Mouse (Mus musculus): ENCODE data around the gene Grhl3. TPM values are rescaled to one million over a fixed set of nuclear protein-coding genes. Genes with fewer than 3 reads are reported as not detected.
"Not testable (repeated sequence)": the region's sequence is repeated elsewhere in the genome, so short reads cannot be mapped to it uniquely, and the experiment has no call there.

Gene Grhl3
- polyA plus RNA-seq (2015; fragmentation: Nextera tagmentation; extraction: Ambion mirVana) = 3.8 and 4.7 TPM in 2 replicates

- ATAC-seq (ENCODE audit: low read depth) = peak; percentile 35; the same call in 1 of the 2 replicates
- H3K9ac ChIP-seq (ENCODE audit: low read length) = peak within 1 kb of the TSS; percentile 54
- H3K4me1 ChIP-seq (replicated peaks; ENCODE audit: control insufficient read depth, insufficient read depth, low read length) = peaks cover 19% of the 10 kb centered on the region
- no peaks in the 10 kb centered on the region for H3K36me3 ChIP-seq (ENCODE audit: control insufficient read depth, insufficient read depth, low read length)
- H3K4me2 ChIP-seq (ENCODE audit: low read depth, low read length) = peak within 1 kb of the TSS; percentile 59
- WGBS = 1% methylated on average over 31 of the region's 31 CpGs
- H3K9me3 ChIP-seq (ENCODE audit: control insufficient read depth, low read length) = no peaks in the 10 kb centered on the region
- peak within 1 kb of the TSS; percentile 47 for H3K27ac ChIP-seq (ENCODE audit: low read length)
- peaks cover 39% of the 10 kb centered on the region for H3K27me3 ChIP-seq (ENCODE audit: control insufficient read depth, insufficient read depth, low read depth, low read length)
- peak within 1 kb of the TSS; percentile 45 for H3K4me3 ChIP-seq (ENCODE audit: low read length)
Observed at GRCm38 (mm10) chr4:135573251-135573808, at the start of gene Grhl3. Gene Grhl3 (minus strand): TSS chr4:135573630.

GRCm38 (mm10) chr4:135622290-135622689, 48.9 kb upstream of the Grhl3 start:
- Histone ChIP-seq H3K27ac (ENCODE audit: low read length) (no peak overlapping the region), H3K4me1 (replicated peaks; ENCODE audit: control insufficient read depth, insufficient read depth, low read length) (no peaks in the 10 kb centered on the region; the same call in 1 of the 2 replicates), H3K27me3 (ENCODE audit: control insufficient read depth, insufficient read depth, low read depth, low read length) (no peaks in the 10 kb centered on the region), H3K36me3 (ENCODE audit: control insufficient read depth, insufficient read depth, low read length) (no peaks in the 10 kb centered on the region), H3K9ac (ENCODE audit: low read length) (no peak overlapping the region), H3K4me3 (ENCODE audit: low read length) (no peak overlapping the region), H3K4me2 (ENCODE audit: low read depth, low read length) (no peak overlapping the region), H3K9me3 (ENCODE audit: control insufficient read depth, low read length) (no peaks in the 10 kb centered on the region)
- WGBS = 87% methylated on average over 10 of the region's 10 CpGs
- no peak for ATAC-seq (ENCODE audit: low read depth)

- Histone ChIP-seq H3K36me3 (ENCODE audit: control insufficient read depth, insufficient read depth, low read length) (no peaks in the 10 kb centered on the region), H3K9ac (ENCODE audit: low read length) (no peak overlapping the region), H3K4me1 (replicated peaks; ENCODE audit: control insufficient read depth, insufficient read depth, low read length) (no peaks in the 10 kb centered on the region; the same call in 1 of the 2 replicates), H3K27ac (ENCODE audit: low read length) (no peak overlapping the region), H3K9me3 (ENCODE audit: control insufficient read depth, low read length) (no peaks in the 10 kb centered on the region), H3K27me3 (ENCODE audit: control insufficient read depth, insufficient read depth, low read depth, low read length) (no peaks in the 10 kb centered on the region), H3K4me2 (ENCODE audit: low read depth, low read length) (no peak overlapping the region), H3K4me3 (ENCODE audit: low read length) (no peak overlapping the region)
- WGBS = 89% methylated on average over 3 of the region's 3 CpGs
- ATAC-seq (ENCODE audit: low read depth) = no peak
Observed at GRCm38 (mm10) chr4:135620461-135620860, 47.0 kb upstream of the Grhl3 start.

GRCm38 (mm10) chr4:135617783-135618470, 44.5 kb upstream of the Grhl3 start:
- no peaks in the 10 kb centered on the region for H3K27me3 ChIP-seq (ENCODE audit: control insufficient read depth, insufficient read depth, low read depth, low read length)
- H3K4me1 ChIP-seq (replicated peaks; ENCODE audit: control insufficient read depth, insufficient read depth, low read length) = no peaks in the 10 kb centered on the region; the same call in 1 of the 2 replicates
- H3K4me2 ChIP-seq (ENCODE audit: low read depth, low read length) = no peak overlapping the region
- H3K9ac ChIP-seq (ENCODE audit: low read length) = no peak overlapping the region
- no peak for ATAC-seq (ENCODE audit: low read depth)
- H3K27ac ChIP-seq (ENCODE audit: low read length) = no peak overlapping the region
- no peak overlapping the region for H3K4me3 ChIP-seq (ENCODE audit: low read length)
- WGBS = 10% methylated on average over 16 of the region's 16 CpGs
- H3K9me3 ChIP-seq (ENCODE audit: control insufficient read depth, low read length) = no peaks in the 10 kb centered on the region
- H3K36me3 ChIP-seq (ENCODE audit: control insufficient read depth, insufficient read depth, low read length) = no peaks in the 10 kb centered on the region

- WGBS = 33% methylated on average over 4 of the region's 4 CpGs
- no peak; the same call in 1 of the 2 replicates for ATAC-seq (ENCODE audit: low read depth)
- no peaks in the 10 kb centered on the region; the same call in 1 of the 2 replicates for H3K4me1 ChIP-seq (replicated peaks; ENCODE audit: control insufficient read depth, insufficient read depth, low read length)
Observed at GRCm38 (mm10) chr4:135617038-135617437, 43.6 kb upstream of the Grhl3 start.

GRCm38 (mm10) chr4:135615307-135615706, 41.9 kb upstream of the Grhl3 start:
- not testable (repeated sequence) for H3K4me2 ChIP-seq (ENCODE audit: low read depth, low read length); H3K4me3 ChIP-seq (ENCODE audit: low read length); H3K27me3 ChIP-seq (ENCODE audit: control insufficient read depth, insufficient read depth, low read depth, low read length); H3K4me1 ChIP-seq (replicated peaks; ENCODE audit: control insufficient read depth, insufficient read depth, low read length); ATAC-seq (ENCODE audit: low read depth); H3K27ac ChIP-seq (ENCODE audit: low read length); H3K36me3 ChIP-seq (ENCODE audit: control insufficient read depth, insufficient read depth, low read length); H3K9ac ChIP-seq (ENCODE audit: low read length)
- H3K9me3 ChIP-seq (ENCODE audit: control insufficient read depth, low read length) = peaks cover 14% of the 10 kb centered on the region
- 71% methylated on average over 5 of the region's 5 CpGs for WGBS

More at GRCm38 (mm10) chr4:135617038-135617437, 43.6 kb upstream of the Grhl3 start:
- Histone ChIP-seq H3K27ac (ENCODE audit: low read length) (no peak overlapping the region), H3K4me2 (ENCODE audit: low read depth, low read length) (no peak overlapping the region), H3K4me3 (ENCODE audit: low read length) (no peak overlapping the region), H3K9me3 (ENCODE audit: control insufficient read depth, low read length) (no peaks in the 10 kb centered on the region), H3K27me3 (ENCODE audit: control insufficient read depth, insufficient read depth, low read depth, low read length) (no peaks in the 10 kb centered on the region), H3K9ac (ENCODE audit: low read length) (no peak overlapping the region), H3K36me3 (ENCODE audit: control insufficient read depth, insufficient read depth, low read length) (no peaks in the 10 kb centered on the region)

GRCm38 (mm10) chr4:135609986-135610385, 36.6 kb upstream of the Grhl3 start:
- ATAC-seq (ENCODE audit: low read depth) = no peak
- H3K27me3 ChIP-seq (ENCODE audit: control insufficient read depth, insufficient read depth, low read depth, low read length) = no peaks in the 10 kb centered on the region
- no peak overlapping the region for H3K4me3 ChIP-seq (ENCODE audit: low read length)
- no peaks in the 10 kb centered on the region for H3K36me3 ChIP-seq (ENCODE audit: control insufficient read depth, insufficient read depth, low read length)
- WGBS = 72% methylated on average over 2 of the region's 2 CpGs
- H3K4me2 ChIP-seq (ENCODE audit: low read depth, low read length) = no peak overlapping the region
- H3K4me1 ChIP-seq (replicated peaks; ENCODE audit: control insufficient read depth, insufficient read depth, low read length) = no peaks in the 10 kb centered on the region
- peaks cover 14% of the 10 kb centered on the region for H3K9me3 ChIP-seq (ENCODE audit: control insufficient read depth, low read length)
- H3K27ac ChIP-seq (ENCODE audit: low read length) = no peak overlapping the region
- no peak overlapping the region for H3K9ac ChIP-seq (ENCODE audit: low read length)

GRCm38 (mm10) chr4:135607979-135608885, 34.8 kb upstream of the Grhl3 start:
- Histone ChIP-seq H3K4me3 (ENCODE audit: low read length) (no peak overlapping the region), H3K27me3 (ENCODE audit: control insufficient read depth, insufficient read depth, low read depth, low read length) (no peaks in the 10 kb centered on the region), H3K9me3 (ENCODE audit: control insufficient read depth, low read length) (peaks cover 14% of the 10 kb centered on the region), H3K36me3 (ENCODE audit: control insufficient read depth, insufficient read depth, low read length) (no peaks in the 10 kb centered on the region), H3K4me2 (ENCODE audit: low read depth, low read length) (no peak overlapping the region), H3K4me1 (replicated peaks; ENCODE audit: control insufficient read depth, insufficient read depth, low read length) (no peaks in the 10 kb centered on the region), H3K9ac (ENCODE audit: low read length) (no peak overlapping the region), H3K27ac (ENCODE audit: low read length) (no peak overlapping the region)
- ATAC-seq (ENCODE audit: low read depth) = no peak
- WGBS = 56% methylated on average over 18 of the region's 18 CpGs

GRCm38 (mm10) chr4:135606271-135606670, 32.8 kb upstream of the Grhl3 start:
- H3K36me3 ChIP-seq (ENCODE audit: control insufficient read depth, insufficient read depth, low read length) = no peaks in the 10 kb centered on the region
- H3K9ac ChIP-seq (ENCODE audit: low read length) = no peak overlapping the region
- H3K27me3 ChIP-seq (ENCODE audit: control insufficient read depth, insufficient read depth, low read depth, low read length) = no peaks in the 10 kb centered on the region
- peaks cover 9% of the 10 kb centered on the region for H3K9me3 ChIP-seq (ENCODE audit: control insufficient read depth, low read length)
- no peak overlapping the region for H3K4me3 ChIP-seq (ENCODE audit: low read length)
- no peak overlapping the region for H3K4me2 ChIP-seq (ENCODE audit: low read depth, low read length)
- whole genome bisulfite sequencing = 83% methylated on average over 7 of the region's 7 CpGs
- H3K27ac ChIP-seq (ENCODE audit: low read length) = no peak overlapping the region
- no peaks in the 10 kb centered on the region for H3K4me1 ChIP-seq (replicated peaks; ENCODE audit: control insufficient read depth, insufficient read depth, low read length)
- no peak for ATAC-seq (ENCODE audit: low read depth)

Measured in lung, embryonic 16.5 days (tissue).